Mouse (Mus musculus) spleen, adult 2 months (tissue): Measurements from ENCODE around the gene Cd164l2. TPM values are rescaled to one million over a fixed set of nuclear protein-coding genes. Genes with fewer than 3 reads are reported as not detected.
A peak's percentile ranks its signal among the peaks of the same experiment; 100 is the strongest.

Experiments used
- DNase-seq, 2 experiments: peaks; one replicate each; pipeline versions ENCODE4 v3.0.0 to v3.0.0-alpha.2; 2012 to 2021; ENCODE audit warnings: low spot score in 2 of 2, low read depth in 1 of 2
- H3K27ac ChIP-seq: fragments of 200-500 bp; 2 replicates; pipeline ENCODE4 v1.5.1; 2012; ENCODE audit warnings: low read length, inconsistent platforms; ENCODE audit not compliant: insufficient read depth
- H3K27me3 ChIP-seq: fragments of 200-500 bp; 2 replicates; pipeline ENCODE4 v1.6.1; 2012; ENCODE audit warnings: mild to moderate bottlenecking, moderate library complexity, low read length, inconsistent platforms; ENCODE audit not compliant: control insufficient read depth, insufficient read depth
- H3K36me3 ChIP-seq: fragments of 200-500 bp; 2 replicates; pipeline ENCODE4 v1.6.1; 2012; ENCODE audit warnings: mild to moderate bottlenecking, low read length, inconsistent platforms; ENCODE audit not compliant: control insufficient read depth, insufficient read depth
- H3K4me1 ChIP-seq: fragments of 200-500 bp; 2 replicates; pipeline ENCODE4 v1.6.1; 2011; ENCODE audit warnings: inconsistent platforms; ENCODE audit not compliant: control insufficient read depth, insufficient read depth, insufficient read length
- H3K4me3 ChIP-seq: fragments of 200-500 bp; 2 replicates; pipeline ENCODE4 v1.5.1; 2011; ENCODE audit warnings: mild to moderate bottlenecking, inconsistent platforms; ENCODE audit not compliant: insufficient read depth, insufficient read length; ENCODE audit errors: extremely low read depth
- CTCF ChIP-seq: fragments of 200-500 bp; IDR thresholded peaks from 2 replicates; pipeline ENCODE4 v1.5.1; 2011; ENCODE audit warnings: mild to moderate bottlenecking, inconsistent platforms; ENCODE audit not compliant: insufficient read depth, insufficient read length, insufficient replicate concordance; ENCODE audit errors: extremely low read depth
- POLR2A ChIP-seq: fragments of 200-500 bp; IDR thresholded peaks from 2 replicates; pipeline ENCODE4 v1.6.1; 2011; ENCODE audit warnings: low read depth, low read length, inconsistent platforms
- WGBS: fragments of 180-500 bp; shearing (Covaris S2); methylation state at CpG from one replicate; pipeline ENCODE4 v1.1.7; 2018; 5-methylcytosine and 5-hydroxymethylcytosine counted together
- polyA plus RNA-seq: library from polyadenylated mRNA; depleted of rRNA; stranded (reverse); fragments of >200 nt; gene quantifications from 2 replicates; pipeline ENCODE4 v1.2.3, GENCODE M21; 2012

Cd164l2 gene
- polyA plus RNA-seq, 1 experiment = 0.19 TPM

GRCm38 (mm10) chr4:133172451-133172850 is 39.5 kb upstream of the Cd164l2 start:
- DNase-seq = no peak
- TF ChIP-seq POLR2A (no peak), CTCF (no peak)
- 82% methylated on average over 4 of the region's 4 CpGs for WGBS
- Histone ChIP-seq H3K4me1 (peaks cover 42% of the 10 kb centered on the region), H3K36me3 (no peaks in the 10 kb centered on the region; the same call in 1 of the 2 replicates), H3K27ac (peak overlapping the region; percentile 57), H3K4me3 (no peak overlapping the region), H3K27me3 (no peaks in the 10 kb centered on the region)

- Histone ChIP-seq H3K27me3 (no peaks in the 10 kb centered on the region), H3K4me3 (no peak overlapping the region), H3K27ac (peak overlapping the region; percentile 89), H3K36me3 (peaks cover 5% of the 10 kb centered on the region), H3K4me1 (peaks cover 42% of the 10 kb centered on the region)
- WGBS = under 1% methylated on average over 4 of the region's 4 CpGs
- TF ChIP-seq CTCF = no peak
- no peak for TF ChIP-seq POLR2A
- no peak for DNase-seq
These were observed 37.6 kb upstream of the Cd164l2 start for GRCm38 (mm10) chr4:133174361-133174760.

- Histone ChIP-seq H3K4me3 (no peak overlapping the region), H3K36me3 (peaks cover 7% of the 10 kb centered on the region), H3K27me3 (no peaks in the 10 kb centered on the region), H3K27ac (peak overlapping the region; percentile 47; the same call in 1 of the 2 replicates), H3K4me1 (peaks cover 42% of the 10 kb centered on the region)
- DNase-seq = no peak
- 74% methylated on average over 7 of the region's 7 CpGs for WGBS
- no peak for TF ChIP-seq CTCF
- TF ChIP-seq POLR2A = no peak
These were observed 36.7 kb upstream of the Cd164l2 start for GRCm38 (mm10) chr4:133175274-133175673.

- H3K36me3 ChIP-seq = peaks cover 9% of the 10 kb centered on the region
- no peak for DNase-seq
- 53% methylated on average over 14 of the region's 14 CpGs for WGBS
- H3K4me3 ChIP-seq = no peak overlapping the region
- H3K27ac ChIP-seq = peak overlapping the region; percentile 30
- no peaks in the 10 kb centered on the region for H3K27me3 ChIP-seq
- TF ChIP-seq POLR2A (no peak), CTCF (no peak)
- peaks cover 39% of the 10 kb centered on the region for H3K4me1 ChIP-seq
These were observed 35.8 kb upstream of the Cd164l2 start for GRCm38 (mm10) chr4:133175998-133176760.

- Histone ChIP-seq H3K27me3 (no peaks in the 10 kb centered on the region), H3K27ac (peak overlapping the region; percentile 45; the same call in 1 of the 2 replicates), H3K36me3 (peaks cover 9% of the 10 kb centered on the region), H3K4me1 (peaks cover 32% of the 10 kb centered on the region), H3K4me3 (no peak overlapping the region)
- WGBS = 61% methylated on average over 18 of the region's 18 CpGs
- no peak for DNase-seq
- TF ChIP-seq CTCF = no peak
- TF ChIP-seq POLR2A = no peak
These were observed 35.0 kb upstream of the Cd164l2 start for GRCm38 (mm10) chr4:133176761-133177403.

GRCm38 (mm10) chr4:133178305-133178704 is 33.6 kb upstream of the Cd164l2 start:
- Histone ChIP-seq H3K27me3 (no peaks in the 10 kb centered on the region), H3K27ac (peak overlapping the region; percentile 43; the same call in 1 of the 2 replicates), H3K4me3 (no peak overlapping the region), H3K36me3 (peaks cover 9% of the 10 kb centered on the region), H3K4me1 (peaks cover 24% of the 10 kb centered on the region)
- TF ChIP-seq CTCF (no peak), POLR2A (no peak)
- no peak for DNase-seq
- WGBS = 67% methylated on average over 5 of the region's 5 CpGs

GRCm38 (mm10) chr4:133179258-133179657 is 32.7 kb upstream of the Cd164l2 start:
- no peak overlapping the region for H3K27ac ChIP-seq
- H3K27me3 ChIP-seq = no peaks in the 10 kb centered on the region
- H3K36me3 ChIP-seq = peaks cover 11% of the 10 kb centered on the region
- no peak overlapping the region for H3K4me3 ChIP-seq
- H3K4me1 ChIP-seq = peaks cover 16% of the 10 kb centered on the region
- 93% methylated on average over 7 of the region's 7 CpGs for WGBS
- no peak for DNase-seq
- TF ChIP-seq POLR2A (no peak), CTCF (no peak)
